Mouse (Mus musculus) limb, embryonic 11.5 days (tissue): ENCODE measurements around the gene Acvr2b. TPM values are rescaled to one million over a fixed set of nuclear protein-coding genes. Genes with fewer than 3 reads are reported as not detected.
"Not testable (repeated sequence)": the region's sequence is repeated elsewhere in the genome, so short reads cannot be mapped to it uniquely, and the experiment has no call there.

Source experiments
- ATAC-seq: fragments of 200-750 bp; cut with Nextera tagmentation; 2 replicates; pipeline ENCODE4 v1.8.0; 2017; ENCODE audit warnings: low read depth; ENCODE audit not compliant: insufficient number of reproducible peaks, low FRiP score, low TSS enrichment
- DNase-seq: peaks from one replicate; pipeline ENCODE4 v3.0.0-alpha.2; 2015; ENCODE audit warnings: low spot score
- H3K27ac ChIP-seq: fragments of 300-500 bp; sonication (generic); replicated peaks from 2 replicates; pipeline ENCODE4 v1.5.1; 2014; ENCODE audit warnings: low read depth, mild to moderate bottlenecking, low read length
- H3K27me3 ChIP-seq: fragments of 300-500 bp; sonication (generic); 2 replicates; pipeline ENCODE4 v1.6.1; 2014; ENCODE audit warnings: mild to moderate bottlenecking, low read length, mixed read lengths; ENCODE audit not compliant: control insufficient read depth, insufficient read depth
- H3K36me3 ChIP-seq: fragments of 300-500 bp; sonication (generic); 2 replicates; pipeline ENCODE4 v1.6.1; 2014; ENCODE audit warnings: mild to moderate bottlenecking, low read length, moderate library complexity, mixed read lengths; ENCODE audit not compliant: control insufficient read depth, insufficient read depth
- H3K4me1 ChIP-seq: fragments of 300-500 bp; sonication (generic); 2 replicates; pipeline ENCODE4 v1.6.1; 2014; ENCODE audit warnings: low read length, mixed read lengths; ENCODE audit not compliant: control insufficient read depth, insufficient read depth
- H3K4me2 ChIP-seq: fragments of 300-500 bp; sonication (generic); 2 replicates; pipeline ENCODE4 v1.6.1; 2014; ENCODE audit warnings: low read depth, mild to moderate bottlenecking, moderate library complexity; ENCODE audit not compliant: severe bottlenecking
- H3K4me3 ChIP-seq: fragments of 300-500 bp; sonication (generic); 2 replicates; pipeline ENCODE4 v1.5.1; 2014; ENCODE audit warnings: low read depth, low read length
- H3K9ac ChIP-seq: fragments of 300-500 bp; sonication (generic); 2 replicates; pipeline ENCODE4 v1.6.1; 2014; ENCODE audit warnings: mild to moderate bottlenecking, low read length
- H3K9me3 ChIP-seq: fragments of 300-500 bp; sonication (generic); 2 replicates; pipeline ENCODE4 v1.6.1; 2016; ENCODE audit warnings: low read length; ENCODE audit not compliant: control insufficient read depth
- WGBS: fragments of 180-500 bp; shearing (Covaris S2); extraction: QIAGEN DNeasy Blood & Tissue Kit; methylation state at CpG from one replicate; pipeline ENCODE4 v1.1.7; 2014; 5-methylcytosine and 5-hydroxymethylcytosine counted together
- polyA plus RNA-seq: library from polyadenylated mRNA; unstranded; fragments of >200 nt; fragmentation: Nextera tagmentation; extraction: Ambion mirVana; gene quantifications from 2 replicates; pipeline ENCODE4 v1.2.1, GENCODE M21; 2014

Gene Acvr2b
- polyA plus RNA-seq, 1 experiment from 2014 or later, result 62.0 TPM

DNA sequence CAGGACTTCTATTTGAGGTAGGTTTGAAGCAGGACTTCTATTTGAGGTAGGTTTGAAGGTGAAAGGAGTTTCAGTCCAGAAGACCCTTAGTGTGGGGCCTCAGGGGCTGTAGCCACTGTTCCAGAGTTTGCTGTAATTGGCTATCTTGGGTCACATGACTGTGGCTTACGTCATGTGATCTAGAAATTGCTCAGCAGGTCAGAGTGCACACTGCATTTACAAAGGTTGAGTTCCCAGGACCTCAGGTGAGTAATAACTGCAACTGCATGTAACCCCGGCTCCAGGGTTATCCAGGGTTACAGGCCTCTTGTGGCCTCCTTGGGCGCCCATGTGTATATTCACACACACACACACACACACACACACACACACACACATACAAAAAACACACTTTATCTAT, 33.6 kb upstream of the Acvr2b start:
- H3K4me1 ChIP-seq, result no peaks in the 10 kb centered on the region
- no peaks in the 10 kb centered on the region for H3K36me3 ChIP-seq
- H3K9me3 ChIP-seq, result no peaks in the 10 kb centered on the region
- H3K27ac ChIP-seq, result no peak overlapping the region
- H3K4me2 ChIP-seq, result no peak overlapping the region
- H3K4me3 ChIP-seq, result no peak overlapping the region
- ATAC-seq, result no peak
- no peak for DNase-seq
- H3K27me3 ChIP-seq, result no peaks in the 10 kb centered on the region
- H3K9ac ChIP-seq, result no peak overlapping the region
- WGBS, result 95% methylated on average over 3 of the region's 3 CpGs

DNA sequence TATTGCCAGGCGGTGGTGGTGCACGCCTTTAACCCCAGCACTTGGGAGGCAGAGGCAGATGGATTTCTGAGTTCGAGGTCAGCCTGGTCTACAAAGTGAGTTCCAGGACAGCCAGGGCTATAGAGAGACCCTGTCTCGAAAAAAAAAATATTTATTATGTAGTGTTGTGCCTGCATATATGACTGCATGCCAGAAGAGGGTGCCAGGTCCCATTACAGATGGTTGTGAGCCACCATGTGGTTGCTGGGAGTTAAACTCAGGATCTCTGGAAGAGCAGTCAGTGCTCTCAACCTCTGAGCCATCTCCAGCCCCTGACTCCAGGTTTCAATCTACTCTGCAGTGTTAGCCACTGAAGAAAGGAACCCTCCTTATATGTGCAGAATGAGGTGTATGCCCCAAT, 31.1 kb upstream of the Acvr2b start:
- H3K4me1 ChIP-seq, H3K27me3 ChIP-seq, DNase-seq, H3K27ac ChIP-seq, H3K36me3 ChIP-seq, H3K9ac ChIP-seq, H3K4me3 ChIP-seq, ATAC-seq, H3K9me3 ChIP-seq, H3K4me2 ChIP-seq: not testable (repeated sequence)
- whole genome bisulfite sequencing, result 74% methylated on average over 4 of the region's 4 CpGs

DNA sequence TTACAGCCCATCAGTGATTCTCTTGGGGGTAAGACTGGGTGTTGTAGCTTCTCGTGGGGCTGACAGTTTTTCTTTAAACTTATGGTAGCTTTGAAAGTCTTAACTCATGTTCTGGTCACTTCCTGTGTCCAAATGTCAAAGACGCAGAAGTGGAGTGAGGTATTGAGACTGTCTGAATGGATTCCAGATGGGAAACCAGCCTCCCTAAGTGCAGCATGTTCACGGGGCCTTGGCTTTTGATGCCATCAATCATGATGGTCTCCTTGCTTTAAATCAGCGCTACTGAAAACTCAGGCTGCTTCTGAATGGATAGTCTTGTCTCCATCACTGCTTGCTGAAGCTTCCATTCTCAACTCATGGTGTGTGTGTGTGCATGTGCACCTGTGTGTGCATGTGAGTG, 30.7 kb upstream of the Acvr2b start:
- Histone ChIP-seq H3K36me3 (no peaks in the 10 kb centered on the region), H3K27ac (no peak overlapping the region), H3K9ac (no peak overlapping the region), H3K4me1 (no peaks in the 10 kb centered on the region), H3K4me2 (no peak overlapping the region), H3K9me3 (no peaks in the 10 kb centered on the region), H3K27me3 (no peaks in the 10 kb centered on the region), H3K4me3 (no peak overlapping the region)
- WGBS, result 25% methylated on average over 4 of the region's 4 CpGs
- no peak for DNase-seq
- no peak for ATAC-seq

DNA sequence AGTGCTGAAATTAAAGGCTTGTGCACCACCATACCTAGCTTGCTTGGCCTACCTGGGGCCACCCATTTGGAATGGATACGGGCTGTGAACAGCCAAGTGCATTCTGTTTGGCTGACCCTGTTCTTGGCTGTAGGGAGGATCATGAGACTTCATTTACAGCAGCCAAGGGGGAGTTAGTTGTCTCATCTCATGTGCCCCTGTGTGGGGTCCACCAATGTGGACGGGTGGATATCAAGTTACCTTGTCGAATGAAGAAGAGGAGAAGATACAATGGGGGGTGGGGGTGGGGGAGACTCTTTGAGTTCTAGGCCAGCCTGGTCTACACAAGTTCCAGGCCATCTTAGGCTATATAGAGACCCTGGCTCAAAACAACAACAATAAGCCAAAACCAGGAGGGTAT, 26.9 kb upstream of the Acvr2b start:
- Histone ChIP-seq H3K36me3 (no peaks in the 10 kb centered on the region), H3K27ac (no peak overlapping the region)

GRCm38 (mm10) chr9:119375556-119375955, 26.4 kb upstream of the Acvr2b start:
- Histone ChIP-seq H3K36me3 (no peaks in the 10 kb centered on the region), H3K27ac (0 out of 2 replicates have a peak overlapping the region, but pooled peaks have one; percentile 8), H3K9me3 (no peaks in the 10 kb centered on the region), H3K4me1 (no peaks in the 10 kb centered on the region), H3K9ac (no peak overlapping the region), H3K4me2 (no peak overlapping the region), H3K27me3 (no peaks in the 10 kb centered on the region), H3K4me3 (no peak overlapping the region)
- DNase-seq (no peak), ATAC-seq (no peak)
- 55% methylated on average over 6 of the region's 6 CpGs for WGBS

More for the DNA sequence above, 26.9 kb upstream of the Acvr2b start:
- 72% methylated on average over 3 of the region's 3 CpGs for WGBS
- no peak for ATAC-seq
- DNase-seq, result no peak
- Histone ChIP-seq H3K9me3 (no peaks in the 10 kb centered on the region), H3K27me3 (no peaks in the 10 kb centered on the region), H3K9ac (no peak overlapping the region), H3K4me2 (no peak overlapping the region), H3K4me3 (no peak overlapping the region), H3K4me1 (no peaks in the 10 kb centered on the region)

DNA sequence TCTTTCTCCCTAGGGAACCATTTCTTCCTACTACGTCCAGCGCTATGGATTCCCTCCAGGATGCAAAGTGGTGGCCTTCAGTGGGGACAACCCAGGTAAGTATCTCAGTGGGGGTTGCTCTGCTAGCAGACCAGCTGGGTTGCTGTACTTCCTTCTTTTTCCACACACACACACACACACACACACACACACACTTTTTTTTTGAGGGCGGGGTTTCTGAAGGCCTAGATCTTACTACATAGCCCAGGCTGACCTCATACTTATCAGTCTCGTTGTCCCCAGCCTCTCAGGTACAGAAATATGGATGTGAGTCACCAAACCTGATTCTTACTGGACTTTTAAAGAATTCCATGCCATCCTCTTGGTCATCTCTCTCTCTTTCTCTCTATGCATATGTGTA, 23.7 kb upstream of the Acvr2b start:
- no peak overlapping the region for H3K4me2 ChIP-seq
- ATAC-seq (no peak), DNase-seq (no peak)
- H3K27me3 ChIP-seq, result no peaks in the 10 kb centered on the region
- H3K27ac ChIP-seq, result no peak overlapping the region
- no peaks in the 10 kb centered on the region for H3K36me3 ChIP-seq
- H3K4me1 ChIP-seq, result no peaks in the 10 kb centered on the region
- H3K4me3 ChIP-seq, result no peak overlapping the region
- H3K9me3 ChIP-seq, result no peaks in the 10 kb centered on the region
- 89% methylated on average over 4 of the region's 4 CpGs for WGBS
- no peak overlapping the region for H3K9ac ChIP-seq

- no peak for DNase-seq
- Histone ChIP-seq H3K4me1 (no peaks in the 10 kb centered on the region), H3K27ac (no peak overlapping the region), H3K27me3 (no peaks in the 10 kb centered on the region), H3K36me3 (no peaks in the 10 kb centered on the region), H3K4me2 (no peak overlapping the region), H3K4me3 (no peak overlapping the region), H3K9me3 (no peaks in the 10 kb centered on the region), H3K9ac (no peak overlapping the region)
- 78% methylated on average over 6 of the region's 6 CpGs for WGBS
- no peak for ATAC-seq
These were observed 19.3 kb upstream of the Acvr2b start for GRCm38 (mm10) chr9:119382603-119383002.

DNA sequence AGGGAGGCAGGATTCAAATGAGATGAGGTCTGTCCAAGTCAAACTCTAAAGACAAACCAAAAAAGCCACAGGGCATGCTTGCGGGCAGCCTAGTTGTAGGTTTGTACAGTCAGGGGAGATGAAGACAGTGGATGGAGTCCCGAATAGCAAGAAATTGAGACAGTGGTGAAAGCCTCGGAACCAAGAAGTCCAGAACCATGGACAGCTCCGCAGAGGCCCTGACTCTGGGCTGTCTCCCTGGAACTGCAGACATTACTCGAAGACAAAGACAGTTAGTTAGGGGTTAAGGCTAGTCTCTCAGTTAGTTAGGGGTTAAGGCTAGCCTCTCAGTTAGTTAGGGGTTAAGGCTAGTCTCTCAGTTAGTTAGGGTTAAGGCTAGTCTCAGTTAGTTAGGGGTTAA, 13.0 kb upstream of the Acvr2b start:
- no peaks in the 10 kb centered on the region for H3K4me1 ChIP-seq
- H3K27ac ChIP-seq, result no peak overlapping the region
- 48% methylated on average over 5 of the region's 5 CpGs for WGBS
- no peak overlapping the region for H3K9ac ChIP-seq
- H3K36me3 ChIP-seq, result no peaks in the 10 kb centered on the region; the same call in 1 of the 2 replicates
- no peak for ATAC-seq
- H3K4me3 ChIP-seq, result no peak overlapping the region
- H3K9me3 ChIP-seq, result no peaks in the 10 kb centered on the region
- H3K4me2 ChIP-seq, result no peak overlapping the region
- DNase-seq, result peak; percentile 70
- H3K27me3 ChIP-seq, result no peaks in the 10 kb centered on the region

GRCm38 (mm10) chr9:119390214-119390613, 11.7 kb upstream of the Acvr2b start:
- H3K36me3 ChIP-seq, result no peaks in the 10 kb centered on the region; the same call in 1 of the 2 replicates
- H3K27ac ChIP-seq, result no peak overlapping the region
- no peaks in the 10 kb centered on the region for H3K4me1 ChIP-seq
- ATAC-seq (no peak), DNase-seq (no peak)
- WGBS, result 84% methylated on average over 2 of the region's 2 CpGs
- no peak overlapping the region for H3K9ac ChIP-seq
- no peak overlapping the region for H3K4me2 ChIP-seq
- H3K27me3 ChIP-seq, result no peaks in the 10 kb centered on the region
- no peak overlapping the region for H3K4me3 ChIP-seq
- H3K9me3 ChIP-seq, result no peaks in the 10 kb centered on the region
